Mouse (Mus musculus) frontal cortex, postnatal 14 days (tissue): Measurements from ENCODE around the gene Parp9.
"Not testable (repeated sequence)": the region's sequence is repeated elsewhere in the genome, so short reads cannot be mapped to it uniquely, and the experiment has no call there.

Experiments used
- DNase-seq, 2 experiments: peaks; one replicate each; pipeline ENCODE4 v3.0.0; 2022; ENCODE audit warnings: low spot score in 2 of 2

Parp9 gene

DNA sequence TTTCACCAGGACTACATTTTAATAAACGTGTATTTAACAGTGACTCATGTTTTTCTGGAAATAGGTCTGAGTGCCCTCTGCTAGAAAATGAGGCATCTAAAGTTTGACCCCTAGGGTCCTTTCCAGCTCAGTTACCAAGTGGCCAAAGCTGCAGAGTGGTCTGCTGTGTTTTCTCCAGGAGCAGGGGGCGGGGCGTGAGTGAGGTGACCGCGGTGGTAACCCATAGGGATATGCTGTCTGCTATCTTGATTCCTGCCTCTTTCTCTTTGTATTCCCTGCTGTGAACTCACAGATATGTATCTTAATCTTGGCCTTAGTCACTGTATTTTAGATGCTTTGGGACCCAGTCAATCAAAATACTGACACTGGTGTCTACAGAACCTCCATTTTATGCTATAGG, 13.9 kb upstream of the Parp9 start:
- DNase-seq = no peak

DNA sequence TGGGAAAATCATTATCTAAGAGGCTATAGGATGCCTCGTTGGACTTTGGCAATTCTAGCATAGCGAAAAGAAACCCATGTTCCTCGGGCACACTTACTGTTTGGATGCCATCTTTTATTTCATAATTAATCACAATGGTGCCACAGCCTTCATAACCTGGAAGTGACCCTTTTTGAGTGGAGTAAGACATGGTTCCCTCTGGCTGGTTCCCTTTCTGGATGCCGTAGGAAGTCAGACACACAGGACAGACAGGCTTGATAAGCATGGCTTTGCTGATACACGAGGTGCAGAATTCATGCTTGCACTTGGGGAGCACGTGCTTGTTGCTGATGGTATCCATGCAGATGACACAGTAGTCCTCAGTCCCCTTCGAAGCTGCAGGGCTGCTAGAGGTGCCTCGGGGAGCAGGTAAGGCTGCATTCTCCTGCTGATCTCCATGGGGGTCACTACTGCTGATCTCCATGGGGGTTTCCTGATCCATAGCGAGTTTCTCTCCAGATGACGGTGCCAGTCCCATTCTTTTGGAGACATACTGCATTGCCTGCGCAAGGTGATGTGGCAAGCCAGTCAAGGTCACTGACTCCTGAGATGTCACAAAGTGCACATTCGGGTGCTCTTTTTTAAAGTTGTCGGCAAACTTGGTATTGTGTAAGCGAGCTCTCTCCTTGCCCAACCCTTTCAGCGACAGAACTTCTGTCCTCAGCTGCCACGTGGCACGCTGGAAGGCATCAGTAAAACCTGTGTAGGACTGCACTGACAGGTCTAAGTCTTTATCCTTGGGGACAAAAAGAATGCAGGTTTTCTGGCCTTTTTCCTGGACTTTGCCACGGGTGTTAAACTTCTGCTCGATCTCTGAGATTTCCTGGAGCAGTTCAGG, 5.9 kb upstream of the Parp9 start:
- DNase-seq = no peak

DNA sequence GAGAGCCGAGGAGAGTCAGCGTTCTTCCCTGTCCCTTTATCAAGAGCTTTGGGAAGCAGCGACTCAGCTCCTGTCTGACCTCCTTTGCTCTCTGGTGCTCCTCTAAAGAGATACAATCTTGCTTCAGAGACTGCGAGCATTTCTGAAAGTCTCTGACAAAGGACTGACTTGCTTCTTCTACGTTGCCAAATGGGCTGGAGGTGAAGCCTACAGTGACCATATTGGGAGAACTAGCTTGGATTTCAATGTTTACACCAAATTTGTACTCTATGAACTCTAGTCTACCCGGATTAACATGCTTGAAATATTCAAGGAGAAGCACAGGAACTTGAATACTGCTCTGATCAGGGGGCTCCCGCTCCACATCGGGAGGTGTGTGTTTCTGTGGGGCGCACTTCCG, 5.1 kb upstream of the Parp9 start:
- no peak for DNase-seq

DNA sequence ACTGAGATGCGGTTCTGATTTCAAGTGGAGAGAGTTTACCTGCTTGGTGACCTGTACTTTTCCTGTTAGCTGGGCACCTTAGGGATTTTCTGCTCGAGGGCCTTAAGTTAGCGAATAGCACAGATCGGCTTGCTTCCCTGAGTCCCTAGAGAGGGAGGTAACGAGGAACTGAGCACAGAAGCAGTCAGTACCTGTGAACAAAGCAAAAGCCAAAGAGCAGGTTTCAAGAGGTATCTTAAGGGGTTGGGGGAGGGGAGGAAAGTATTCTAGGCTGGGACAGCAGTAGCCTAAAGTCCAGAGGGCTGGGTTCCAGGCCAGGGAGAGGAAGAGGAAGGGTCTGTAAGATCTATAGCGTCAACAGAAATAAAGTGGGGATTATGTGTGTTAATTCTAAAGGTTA, 991 bp downstream of the Parp9 start:
- no peak for DNase-seq

- DNase-seq = peak; percentile 59 to 69
These were observed 1.4 kb downstream of the Parp9 start for GRCm38 (mm10) chr16:35939690-35940089.

GRCm38 (mm10) chr16:35941382-35941781, 3.1 kb downstream of the Parp9 start:
- DNase-seq = no peak

DNA sequence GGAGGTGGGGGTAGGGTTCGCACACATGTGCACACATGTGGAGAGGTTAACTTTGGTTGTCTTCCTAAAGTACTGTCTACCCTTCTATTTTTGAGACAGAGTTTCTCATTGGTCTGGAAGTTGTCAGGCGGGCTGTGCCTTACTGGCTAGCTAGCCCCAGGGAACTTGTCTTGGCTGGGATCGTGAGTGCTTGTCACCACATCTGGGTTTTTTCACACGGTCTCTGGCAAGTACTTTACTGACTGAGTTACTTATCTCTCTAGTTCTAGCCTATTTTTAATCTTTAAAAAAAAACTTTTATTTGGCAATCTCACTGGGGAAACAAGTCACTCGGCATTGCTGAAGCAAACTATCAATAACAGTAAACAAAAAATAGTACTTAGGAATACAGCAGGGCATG, 11.0 kb downstream of the Parp9 start:
- DNase-seq = no peak

DNA sequence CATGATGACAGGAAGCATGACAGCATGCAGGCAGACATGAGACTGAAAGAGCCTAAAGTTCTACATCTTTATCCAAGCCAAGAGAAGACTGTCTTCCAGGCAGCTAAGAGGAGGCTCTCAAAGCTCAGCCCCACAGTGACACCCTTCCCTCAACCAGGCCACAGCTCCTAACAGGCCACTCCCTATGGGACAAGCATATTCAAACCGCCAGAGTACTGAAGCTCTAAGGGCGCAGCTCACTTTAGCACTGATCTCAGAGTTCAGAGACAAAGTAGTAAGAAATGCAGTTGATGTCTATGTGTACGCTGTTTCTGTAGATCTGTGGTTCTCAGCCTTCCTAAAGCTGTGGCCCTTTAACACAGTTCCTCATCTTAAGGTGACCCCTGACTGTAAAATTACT, 12.9 kb downstream of the Parp9 start:
- DNase-seq = no peak

GRCm38 (mm10) chr16:35952628-35953130, 14.4 kb downstream of the Parp9 start:
- no peak for DNase-seq

GRCm38 (mm10) chr16:35965991-35966390, 27.7 kb downstream of the Parp9 start:
- DNase-seq = not testable (repeated sequence)

- no peak for DNase-seq
These were observed 28.3 kb downstream of the Parp9 start for GRCm38 (mm10) chr16:35966411-35967115.

DNA sequence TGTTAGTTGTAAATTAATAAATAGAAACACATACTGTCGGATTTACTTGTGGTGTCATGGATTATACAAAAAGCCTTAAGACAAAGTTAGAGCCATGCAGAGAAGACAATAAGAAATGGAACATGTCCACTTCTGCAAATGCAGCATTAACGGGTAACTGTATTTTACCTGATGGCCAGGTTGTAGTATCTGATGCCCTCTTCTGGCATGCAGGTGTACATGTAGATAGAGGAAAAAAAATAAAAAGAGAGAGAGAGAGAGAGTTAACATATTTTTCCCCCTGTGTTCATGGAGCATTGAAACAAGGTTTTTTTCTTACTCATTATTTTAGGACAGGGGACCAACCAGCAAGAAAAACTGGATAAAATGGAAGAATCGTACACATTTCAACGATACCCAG, 29.0 kb downstream of the Parp9 start:
- DNase-seq = no peak

DNA sequence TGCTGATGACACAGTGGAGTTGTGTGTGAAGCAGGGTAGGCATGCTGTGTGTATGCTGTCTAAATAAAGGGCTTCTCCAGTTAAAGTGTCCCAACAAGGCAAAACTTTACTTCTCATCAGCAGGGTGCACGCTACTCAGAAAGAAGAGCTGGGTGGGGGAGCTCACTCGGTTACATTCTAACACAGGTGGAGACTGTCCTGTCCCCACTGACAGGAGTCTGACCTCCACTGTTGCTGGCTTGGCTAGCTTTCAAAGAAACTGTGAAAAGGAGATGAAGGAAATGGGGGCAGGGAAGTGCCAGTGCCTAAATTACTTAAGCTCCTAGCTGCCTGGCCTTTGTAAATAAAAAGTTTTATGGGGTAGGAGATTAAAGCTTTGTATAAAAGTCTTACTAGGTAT, 29.9 kb downstream of the Parp9 start:
- DNase-seq = no peak

- no peak for DNase-seq
These were observed 35.8 kb downstream of the Parp9 start for GRCm38 (mm10) chr16:35974021-35974420.

GRCm38 (mm10) chr16:35978450-35978849, 40.2 kb downstream of the Parp9 start, which contains the start of gene Kpna1:
Kpna1 (plus strand) TSS chr16:35978750.
- not testable (repeated sequence) for DNase-seq

DNA sequence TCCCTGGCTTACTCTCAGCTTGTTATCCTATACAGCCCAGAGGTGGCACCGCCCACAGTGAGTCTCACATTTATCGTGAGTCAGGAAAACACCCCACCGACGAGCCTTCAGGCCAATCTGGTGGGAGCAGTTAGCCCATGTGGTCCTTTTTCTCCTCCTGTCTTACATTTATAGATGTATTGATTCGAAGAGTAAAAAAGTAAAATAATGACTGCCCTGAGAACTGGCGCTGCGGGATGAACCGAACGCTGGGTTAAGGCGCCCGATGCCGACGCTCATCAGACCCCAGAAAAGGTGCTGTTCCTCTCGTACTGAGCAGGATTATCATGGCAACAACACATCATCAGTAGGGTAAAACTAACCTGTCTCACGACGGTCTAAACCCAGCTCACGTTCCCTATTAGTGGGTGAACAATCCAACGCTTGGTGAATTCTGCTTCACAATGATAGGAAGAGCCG, 43.1 kb downstream of the Parp9 start:
- peak; percentile 96 to 100 for DNase-seq

DNA sequence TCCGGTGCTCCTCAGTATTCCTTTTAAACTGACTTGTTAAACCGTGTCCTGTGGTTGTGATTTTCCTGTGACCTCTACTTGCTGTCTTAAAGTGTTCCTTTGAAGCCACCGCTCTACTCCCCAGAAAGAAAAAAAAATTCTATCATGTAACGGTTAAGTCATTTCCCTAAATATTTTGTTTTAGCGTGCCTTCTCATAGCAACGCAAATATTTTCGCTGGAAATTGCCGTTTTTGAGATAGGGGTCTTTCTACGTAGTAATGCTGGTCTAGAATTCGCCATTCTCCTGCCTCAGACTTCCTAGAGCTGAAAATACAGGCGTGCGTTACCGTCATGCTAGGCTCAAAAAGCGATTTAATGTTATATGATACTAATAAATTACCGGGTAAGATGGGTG, 44.2 kb downstream of the Parp9 start:
- DNase-seq = no peak

DNA sequence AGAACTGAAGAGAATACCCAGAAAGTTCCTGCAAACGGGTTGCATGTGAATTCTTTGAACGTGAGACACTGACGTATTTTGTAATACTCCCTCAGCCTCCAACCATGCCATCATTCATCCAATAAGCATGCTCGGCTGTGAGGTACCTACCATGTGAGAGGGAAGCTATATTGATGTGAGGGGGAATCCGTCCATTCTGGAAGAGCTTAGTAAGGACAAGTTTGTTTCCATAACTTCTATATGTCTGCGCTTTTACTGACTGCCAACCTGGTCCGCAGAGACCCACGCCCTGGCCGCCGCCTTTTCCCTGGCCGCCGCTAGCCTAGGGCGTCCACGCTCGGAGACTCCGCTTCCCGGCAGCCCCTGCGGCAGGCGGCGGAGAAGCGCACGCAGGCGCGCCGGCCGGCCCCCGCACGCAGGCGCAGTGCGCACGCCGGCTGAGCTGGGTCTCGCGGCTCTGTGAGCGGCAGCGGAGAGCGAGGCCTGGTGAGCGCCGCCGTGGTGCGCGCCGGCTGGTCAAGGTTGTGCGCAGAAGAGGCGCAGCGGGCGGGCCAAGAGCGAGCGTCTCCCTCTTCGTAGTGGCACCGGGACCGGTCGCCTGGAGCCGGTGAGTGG, 44.7 kb downstream of the Parp9 start:
- DNase-seq = peak; percentile 78 to 83

DNA sequence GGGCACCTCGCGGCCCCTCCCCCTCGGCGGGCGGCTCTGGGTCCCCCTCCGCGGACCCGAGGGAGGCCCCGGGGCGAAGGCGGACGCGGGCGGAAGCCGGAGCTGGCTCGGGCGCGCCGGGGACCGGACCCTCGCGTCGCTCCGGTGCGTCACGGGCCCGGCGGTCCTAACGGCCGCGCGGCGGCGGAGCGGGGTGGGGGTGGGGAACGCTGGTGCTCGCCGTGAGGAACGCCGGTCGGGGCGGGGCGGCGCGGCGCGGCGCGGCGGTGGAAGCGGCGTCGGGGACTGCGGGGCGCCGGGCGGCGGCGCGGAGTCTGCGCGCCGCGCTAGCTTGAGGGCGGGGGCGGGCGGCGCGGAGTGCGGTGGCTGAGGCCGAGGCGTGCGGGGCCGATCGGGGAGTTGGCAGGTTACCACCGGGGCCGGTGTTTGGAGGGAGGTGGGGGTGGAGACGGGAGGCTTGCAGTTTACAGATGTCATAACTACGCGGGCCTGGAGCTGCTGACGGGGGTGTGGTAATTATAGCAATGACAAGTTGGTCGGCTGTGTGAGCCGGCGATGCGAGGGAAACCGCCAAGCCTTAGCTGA, 45.3 kb downstream of the Parp9 start:
- peak; percentile 51 to 54 for DNase-seq

DNA sequence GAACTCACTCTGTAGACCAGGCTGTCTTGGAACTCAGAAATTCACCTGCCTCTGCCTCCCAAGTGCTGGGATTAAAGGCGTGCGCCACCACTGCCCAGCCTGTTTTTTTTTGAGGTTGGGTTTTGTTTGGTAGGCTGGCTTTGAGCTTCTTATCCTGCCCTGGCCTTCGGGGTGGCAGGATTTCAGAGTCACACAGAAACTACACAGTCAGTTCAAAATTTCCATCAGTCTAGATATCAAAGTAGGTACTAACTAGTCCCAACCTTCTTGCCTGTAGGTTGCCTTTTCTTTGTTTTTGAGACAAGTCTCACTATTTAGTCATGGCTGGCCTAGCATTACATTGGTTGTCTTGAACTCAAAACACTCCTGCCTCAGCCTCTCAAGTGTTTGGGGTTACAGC, 46.2 kb downstream of the Parp9 start:
- DNase-seq = no peak

GRCm38 (mm10) chr16:35987930-35988329, 49.7 kb downstream of the Parp9 start:
- DNase-seq = no peak

DNA sequence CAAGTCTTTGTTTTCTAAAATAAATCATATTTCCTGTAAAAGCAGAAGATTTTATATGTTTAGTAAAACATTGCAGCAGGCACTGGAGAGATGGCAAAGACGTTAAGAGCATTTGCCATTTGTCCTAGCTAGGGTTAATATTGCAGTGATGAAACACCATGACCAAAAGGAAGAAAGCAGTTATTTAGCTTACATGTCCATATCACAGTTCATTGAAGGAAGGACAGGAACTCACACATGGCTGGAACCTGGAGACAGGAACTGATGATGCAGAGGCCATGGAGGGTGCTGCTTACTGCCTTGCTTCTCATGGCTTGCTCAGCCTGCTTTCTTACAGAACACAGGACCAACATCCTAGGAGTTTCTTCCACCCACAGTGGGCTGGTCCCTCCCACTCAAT, 54.1 kb downstream of the Parp9 start:
- no peak for DNase-seq
